Mouse (Mus musculus) adrenal gland, adult 18-20 months (tissue): ENCODE results near the gene Rarres2. TPM values are rescaled to one million over a fixed set of nuclear protein-coding genes. Genes with fewer than 3 reads are reported as not detected.

ENCODE experiments used
- DNase-seq, 2 experiments: peaks; one replicate each; pipeline ENCODE4 v3.0.0; 2021 to 2022; ENCODE audit warnings: low spot score in 2 of 2
- long read RNA-seq, 2 experiments: library from polyadenylated mRNA; stranded (forward); transcript quantifications; one replicate each; pipeline ENCODE4 v2.0.0; 2021
- total RNA-seq, 2 experiments: library from RNA; stranded (reverse); gene quantifications; 1 replicate in 1 of 2; 2 replicates in 1 of 2; pipeline ENCODE4 v1.2.3; 2021

The Rarres2 gene
- total RNA-seq = 100 to 1,000 TPM in 1 of 2 experiments, 10 to 100 TPM in 1; 55.3 to 165 TPM
- long read RNA-seq, experiment 1, transcript Rarres2-204 (6 exons, 795 nt) = major isoform, 9 of 15 reads
- long read RNA-seq, experiment 1, partial matches to known transcripts = 3 of 15 reads
- long read RNA-seq, experiment 1, other reads (novel, unspliced or antisense) = 0 of 15 reads
- long read RNA-seq, experiment 2, transcript Rarres2-201 (6 exons, 731 nt) = minor isoform, 5 of 28 reads
- long read RNA-seq, experiment 2, transcript Rarres2-204 (6 exons, 795 nt) = major isoform, 13 of 28 reads
- long read RNA-seq, experiment 2, partial matches to known transcripts = 5 of 28 reads
- long read RNA-seq, experiment 2, other reads (novel, unspliced or antisense) = 2 of 28 reads

DNA sequence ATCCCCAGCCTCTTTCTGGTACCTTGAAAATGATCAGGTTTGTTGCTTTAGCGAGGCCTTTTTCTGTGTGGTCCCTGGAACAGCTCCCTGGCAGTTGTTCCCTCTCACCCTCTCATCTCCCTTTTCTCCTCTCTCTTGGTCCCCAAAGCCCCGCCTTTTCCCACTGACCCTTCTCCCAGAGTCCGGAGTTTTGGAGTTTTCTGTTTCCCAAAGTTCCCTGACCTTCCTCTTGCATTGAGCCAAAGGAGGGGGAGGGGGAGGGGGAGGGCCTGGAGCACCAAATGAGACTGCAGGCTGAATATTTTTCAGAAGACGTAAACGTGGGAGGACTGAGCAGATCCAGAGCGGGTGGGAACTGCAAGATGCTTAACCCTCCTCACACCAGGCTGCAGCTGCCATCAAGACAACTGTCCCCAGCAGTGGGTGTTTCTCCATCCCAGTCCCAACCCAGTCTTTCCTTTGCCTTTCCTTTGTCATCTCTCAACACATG lies at the start of gene Rarres2:
TSS of gene Rarres2 (minus strand) at position 218 of the 490 bp plus-strand sequence.
- DNase-seq = no peak

DNA sequence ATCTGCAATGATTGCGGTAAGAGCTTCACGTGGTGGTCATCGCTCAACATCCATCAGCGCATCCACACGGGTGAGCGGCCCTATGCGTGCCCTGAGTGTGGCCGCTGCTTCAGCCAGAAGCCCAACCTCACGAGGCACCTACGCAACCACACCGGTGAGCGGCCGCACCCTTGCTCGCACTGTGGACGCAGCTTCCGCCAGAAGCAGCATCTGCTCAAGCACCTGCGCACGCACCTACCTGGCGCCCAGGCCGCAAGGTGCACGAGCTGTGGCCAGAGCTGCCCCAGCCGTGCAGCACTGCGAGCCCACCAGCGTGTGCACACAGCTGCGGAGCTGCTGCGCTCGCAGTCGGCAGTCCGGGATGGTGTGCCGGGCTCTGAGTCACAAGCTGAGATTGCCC lies 47.4 kb upstream of the Rarres2 start:
- no peak for DNase-seq

- no peak for DNase-seq
Observed at GRCm38 (mm10) chr6:48614756-48615155, 42.2 kb upstream of the Rarres2 start.

GRCm38 (mm10) chr6:48613464-48613863 lies 40.9 kb upstream of the Rarres2 start:
- DNase-seq = no peak

DNA sequence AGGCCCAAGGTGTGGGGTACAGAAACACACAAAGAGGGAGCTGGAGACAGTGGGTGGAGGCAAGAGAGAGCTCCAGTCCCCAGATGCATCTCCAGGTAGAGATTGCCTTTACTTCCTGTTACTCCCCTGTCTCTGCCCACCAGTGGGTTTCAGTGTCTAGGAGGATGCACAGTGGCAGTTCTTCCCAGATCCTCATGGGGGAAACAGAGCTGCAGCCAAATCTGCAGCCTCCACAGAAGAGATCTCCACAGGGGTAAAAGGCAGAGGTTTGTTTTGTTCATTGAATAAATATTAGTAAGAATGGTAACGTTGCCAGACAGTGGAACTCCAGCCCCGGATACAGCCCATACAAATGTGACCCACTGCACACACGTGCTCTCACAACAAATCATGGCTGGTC lies 38.1 kb upstream of the Rarres2 start:
- no peak for DNase-seq

DNA sequence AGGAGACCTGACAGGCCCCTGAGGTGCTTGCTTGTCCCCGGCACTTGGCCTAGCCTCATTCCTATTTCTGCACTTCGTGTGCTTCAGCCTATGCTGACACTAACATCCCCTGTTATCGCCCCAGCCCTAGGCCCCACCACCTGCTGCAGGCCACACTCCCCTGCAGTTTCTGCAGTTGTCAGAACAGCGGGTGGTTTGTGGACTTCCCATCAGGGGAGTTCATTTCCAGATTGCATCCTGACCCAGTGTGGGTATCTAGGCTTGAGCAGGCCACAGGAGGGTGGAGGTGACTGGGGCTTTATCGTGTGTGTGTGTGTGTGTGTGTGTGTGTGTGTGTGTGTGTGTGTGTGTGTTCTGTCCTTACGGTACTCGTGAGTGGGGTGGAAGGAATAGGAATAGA lies 36.9 kb upstream of the Rarres2 start:
- DNase-seq = no peak

GRCm38 (mm10) chr6:48608124-48608523 lies 35.5 kb upstream of the Rarres2 start:
- DNase-seq = peak in 1 of 2 experiments; percentile 41

- peak in 1 of 2 experiments; percentile 41 for DNase-seq
Observed at GRCm38 (mm10) chr6:48602080-48602741, 29.6 kb upstream of the Rarres2 start.

DNA sequence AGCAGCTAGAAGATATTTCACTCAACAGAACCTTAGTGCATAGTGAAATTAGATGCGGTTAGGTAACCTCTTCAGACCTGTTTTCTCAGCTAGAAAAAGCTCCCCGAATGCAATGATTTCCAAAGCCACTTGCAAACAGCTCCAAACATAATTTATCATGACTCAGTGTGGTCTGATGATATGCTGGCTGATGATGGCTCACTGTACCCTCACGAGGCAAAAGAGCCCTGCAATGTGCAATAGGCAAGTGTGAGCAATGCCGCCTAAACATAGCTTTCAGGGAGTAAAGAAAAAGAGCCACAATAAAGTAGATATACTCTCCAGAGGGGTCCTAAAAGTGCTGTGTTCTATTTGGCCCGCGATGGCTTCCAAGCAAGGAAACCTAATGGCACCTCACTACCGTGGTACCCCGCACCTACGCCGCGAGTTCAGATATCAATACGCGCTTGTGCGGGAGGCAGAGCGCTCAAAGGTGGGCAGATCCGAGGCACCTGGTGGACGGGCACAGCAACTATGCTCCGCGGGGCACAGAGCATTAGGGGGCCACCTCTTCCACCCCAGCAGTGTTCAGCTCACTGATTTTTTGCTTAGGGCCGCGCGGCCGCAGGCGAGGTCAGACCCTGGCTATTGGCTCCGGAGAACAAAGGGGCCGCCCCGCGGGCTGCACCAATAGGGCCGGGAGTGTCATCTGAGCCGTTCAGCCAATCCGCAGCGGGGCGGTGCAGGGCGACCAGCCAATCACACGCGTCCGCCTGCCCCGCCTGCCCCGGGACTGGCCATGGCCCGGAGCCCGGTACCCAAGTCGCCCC lies 28.9 kb upstream of the Rarres2 start, which contains the start of gene Zfp775:
TSS of gene Zfp775 (plus strand) at position 793 of the 809 bp plus-strand sequence.
- DNase-seq = peak; percentile 92 to 93

GRCm38 (mm10) chr6:48600594-48600993 lies 28.0 kb upstream of the Rarres2 start:
- no peak for DNase-seq

DNA sequence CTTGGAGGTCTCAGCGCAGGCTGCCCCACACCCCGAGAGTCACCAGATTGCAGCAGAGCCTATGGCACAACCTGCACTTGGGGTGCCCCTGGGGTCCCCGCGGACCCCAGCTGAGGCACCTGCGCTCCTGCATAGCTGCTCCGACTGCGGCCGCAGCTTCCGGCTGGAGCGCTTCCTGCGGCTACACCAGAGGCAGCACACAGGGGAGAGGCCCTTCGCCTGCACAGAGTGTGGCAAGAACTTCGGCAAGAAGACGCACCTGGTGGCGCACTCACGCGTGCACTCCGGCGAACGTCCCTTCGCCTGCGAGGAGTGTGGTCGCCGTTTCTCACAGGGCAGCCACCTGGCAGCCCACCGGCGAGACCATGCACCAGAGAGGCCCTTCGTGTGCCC lies 24.6 kb upstream of the Rarres2 start:
- no peak for DNase-seq

GRCm38 (mm10) chr6:48596545-48597232 lies 24.1 kb upstream of the Rarres2 start:
- DNase-seq = no peak

DNA sequence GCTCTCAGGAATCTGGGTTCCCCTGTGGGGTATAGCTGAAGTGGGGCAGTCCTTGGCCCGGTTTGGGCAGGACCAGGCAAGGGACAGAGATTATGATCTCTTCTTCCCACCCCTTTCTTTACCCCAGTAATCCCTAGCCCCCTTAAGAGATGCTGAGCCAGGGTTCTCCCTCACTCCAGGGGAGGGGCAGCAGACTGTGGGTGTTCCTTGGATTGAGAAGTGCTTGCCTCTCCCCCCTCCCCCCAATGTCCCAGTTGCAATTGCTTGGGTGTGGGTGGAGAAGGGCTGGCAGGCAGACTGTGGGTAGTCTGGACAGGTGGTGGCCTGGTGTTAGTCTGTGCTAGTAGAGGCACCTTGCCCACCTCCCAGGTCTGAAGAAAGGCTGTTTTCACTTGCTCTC lies 22.7 kb upstream of the Rarres2 start:
- DNase-seq = no peak

GRCm38 (mm10) chr6:48594043-48594738 lies 21.6 kb upstream of the Rarres2 start:
- peak; percentile 45 to 54 for DNase-seq

DNA sequence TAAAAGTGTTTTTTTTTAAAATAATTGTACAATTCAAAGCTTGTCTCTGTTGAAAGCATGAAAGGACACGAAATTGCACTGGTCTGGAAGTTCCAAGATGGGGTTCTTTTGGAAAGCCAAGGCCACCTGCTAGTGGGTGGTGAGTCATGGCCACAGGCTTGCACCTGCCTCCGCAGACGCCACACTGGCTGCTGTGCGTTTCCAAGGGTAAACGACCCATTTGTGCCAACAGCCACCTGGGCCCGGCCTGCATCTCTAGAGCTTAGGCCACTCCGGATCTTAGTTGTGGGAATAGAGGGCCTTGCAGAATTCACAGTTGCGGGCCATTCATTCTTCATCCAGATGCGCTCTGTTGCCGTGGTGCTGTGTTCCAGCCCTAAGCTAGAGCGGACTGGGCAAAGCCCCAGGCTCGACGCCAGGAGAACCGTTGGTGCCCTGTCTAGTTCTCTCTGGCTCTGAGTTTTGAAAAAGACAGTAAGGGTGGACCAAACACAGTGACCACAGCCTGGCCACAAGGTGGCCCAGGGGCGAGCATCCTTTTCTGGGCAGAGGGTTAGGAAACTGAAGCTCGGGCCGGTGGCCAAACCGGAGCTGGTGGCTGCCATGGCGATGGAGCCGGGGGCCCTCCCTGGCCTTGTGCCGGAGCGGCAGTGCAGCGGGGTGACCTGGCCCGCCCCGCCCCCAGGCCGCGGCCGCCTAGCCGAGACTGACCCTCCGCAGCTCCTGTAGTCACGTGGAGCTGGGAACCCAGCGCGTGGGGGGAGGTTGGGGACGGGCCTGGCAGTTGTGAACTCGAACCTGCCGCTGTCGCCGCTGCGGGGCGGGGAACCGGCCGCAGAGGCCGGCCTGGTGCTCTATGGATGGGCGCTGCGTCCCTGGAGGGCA lies 20.8 kb upstream of the Rarres2 start, which contains the start of the genes Repin1 and Gm44965:
TSS of gene Repin1 (plus strand) at position 726 of the 885 bp plus-strand sequence.
TSS of gene Gm44965 (plus strand) at position 784 of the 885 bp plus-strand sequence.
- peak; percentile 96 to 97 for DNase-seq

GRCm38 (mm10) chr6:48591871-48592270 lies 19.3 kb upstream of the Rarres2 start:
- DNase-seq = no peak

DNA sequence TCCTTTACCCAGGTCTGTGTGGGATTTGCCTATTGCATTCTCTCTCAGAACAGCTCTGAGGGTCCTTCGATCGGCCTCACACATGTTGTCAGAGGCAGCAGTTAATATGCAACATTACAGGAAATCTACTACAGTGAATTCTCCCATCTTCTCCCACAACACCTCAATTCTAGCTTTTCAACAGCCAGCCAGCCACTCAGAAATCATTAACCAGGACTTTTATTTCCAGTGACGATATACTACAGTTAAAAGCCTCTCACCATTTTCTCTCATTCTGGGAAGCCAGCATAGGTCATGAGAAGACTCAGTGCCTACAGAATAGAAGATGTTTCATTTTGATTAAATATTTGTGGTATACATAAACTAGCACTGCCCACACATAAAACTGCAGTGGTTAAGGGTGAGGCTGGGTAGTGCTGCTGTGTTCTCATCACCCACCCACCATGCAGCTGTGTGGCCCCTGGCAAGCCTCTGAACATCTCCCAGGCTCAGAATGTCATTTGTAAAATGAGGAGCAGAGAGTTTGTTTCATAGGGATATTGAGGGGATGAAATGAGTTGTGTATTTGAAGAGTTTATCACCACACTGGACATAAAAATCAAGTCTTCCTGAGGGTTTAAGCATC lies 18.7 kb upstream of the Rarres2 start:
- no peak for DNase-seq

DNA sequence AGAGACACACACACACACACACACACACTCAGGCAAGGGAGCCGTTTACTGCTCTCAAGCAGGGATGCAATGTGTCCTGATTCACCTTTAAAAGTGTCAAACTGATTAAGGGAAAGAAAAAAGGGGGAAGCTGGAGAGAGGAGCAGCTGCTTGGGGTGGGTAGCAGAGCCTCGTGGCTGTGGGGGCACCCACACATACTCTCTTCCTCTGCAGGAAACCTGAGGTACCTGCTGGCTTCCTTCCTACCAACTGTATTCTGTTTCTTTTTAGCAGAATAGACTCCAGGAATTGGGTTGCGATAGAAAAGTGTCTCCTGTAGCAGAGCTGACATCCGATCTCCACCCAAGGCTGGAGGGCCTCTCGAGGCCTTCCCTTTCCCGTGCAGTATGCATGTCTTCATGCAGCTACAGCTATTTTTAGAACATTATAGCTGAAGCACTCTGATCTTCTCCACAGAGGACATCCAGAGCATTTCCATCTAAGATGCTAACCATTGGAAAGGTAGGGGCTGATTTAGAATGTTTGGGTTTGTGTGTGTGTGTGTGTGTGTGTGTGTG lies 16.7 kb upstream of the Rarres2 start, which contains the start of gene Gm45021:
TSS of gene Gm45021 (plus strand) at position 417 of the 557 bp plus-strand sequence.
- DNase-seq = no peak
